In genomic region chr5:51591537-51592154, GRCm38 (mm10) we compare ENCODE assay signal across 8 mouse cellular contexts. TPM values are rescaled to one million over a fixed set of nuclear protein-coding genes. Genes with fewer than 3 reads are reported as not detected.
DNase-seq lines count a peak whose midpoint lies in the region; ATAC-seq and TF ChIP-seq lines count a peak whose summit lies in the region.

No protein-coding gene starts in this region.

- no peak overlapping the region for H3K27ac ChIP-seq in lung, embryonic 14.5 days (ENCODE audit: low read depth)
- no peak overlapping the region for H3K27ac ChIP-seq in midbrain, embryonic 10.5 days (replicated peaks)

- no peak for TF ChIP-seq CTCF in lung, embryonic 14.5 days (IDR thresholded peaks at IDR 0.05; ENCODE audit: low read depth)

- H3K4me3 ChIP-seq in lung, embryonic 14.5 days (ENCODE audit: low read depth, low read length), result no peak overlapping the region
- H3K4me3 ChIP-seq in midbrain, embryonic 10.5 days, result no peak overlapping the region

- H3K4me1 ChIP-seq in lung, embryonic 14.5 days (ENCODE audit: insufficient read depth), result peaks cover 7% of the 10 kb centered on the region
- 0 out of 2 replicates have a peak, but pooled peaks cover 3% of the 10 kb centered on the region for H3K4me1 ChIP-seq in midbrain, embryonic 10.5 days

- ATAC-seq in lung, embryonic 14.5 days (ENCODE audit: insufficient read depth), result peak; percentile 69
- no peak for ATAC-seq in megakaryocyte progenitor cell, adult 5-6 weeks (replicated peaks; ENCODE audit: poor library complexity)

- H3K4me2 ChIP-seq in lung, embryonic 14.5 days, result peak overlapping the region; percentile 5; the same call in 1 of the 2 replicates

- H3K9ac ChIP-seq in lung, embryonic 14.5 days, result no peak overlapping the region

- DNase-seq in adrenal gland, postnatal 10 days, result peak; percentile 72
- DNase-seq in heart, adult 11 months, result peak; percentile 98
- DNase-seq in kidney, adult 9 months, result peak; percentile 84
- DNase-seq in lung, embryonic 14.5 days, result peak; percentile 60
- no peak for DNase-seq in midbrain, embryonic 10.5 days (ENCODE audit: low spot score)
- DNase-seq in spleen, postnatal 4 days (ENCODE audit: low spot score in 2 of 2), result no peak
- DNase-seq in ovary, postnatal 10 days (ENCODE audit: low spot score), result no peak

- 6% methylated on average over 11 of the region's 11 CpGs for WGBS in lung, embryonic 14.5 days
- WGBS in midbrain, embryonic 10.5 days, result 49% methylated on average over 11 of the region's 11 CpGs

- no peaks in the 10 kb centered on the region for H3K9me3 ChIP-seq in lung, embryonic 14.5 days (ENCODE audit: low read depth, low read length)
- H3K9me3 ChIP-seq in midbrain, embryonic 10.5 days (replicated peaks), result no peaks in the 10 kb centered on the region

- no peaks in the 10 kb centered on the region for H3K27me3 ChIP-seq in lung, embryonic 14.5 days (ENCODE audit: insufficient read depth, low read length)
- H3K27me3 ChIP-seq in midbrain, embryonic 10.5 days (ENCODE audit: low read depth, poor library complexity, severe bottlenecking), result no peaks in the 10 kb centered on the region

- no peaks in the 10 kb centered on the region for H3K36me3 ChIP-seq in lung, embryonic 14.5 days (ENCODE audit: insufficient read depth)
- no peaks in the 10 kb centered on the region for H3K36me3 ChIP-seq in midbrain, embryonic 10.5 days

RNA-seq across cellular contexts. Expression of gene Ppargc1a, which starts 24.1 kb away (rescaled TPM):
- total RNA-seq in adrenal gland, postnatal 10 days (2021), result 10 to 100 TPM; 34.5 to 47.2 TPM
- 3.2 and 5.2 TPM in 2 replicates for polyA plus RNA-seq in lung, embryonic 14.5 days (2014; fragmentation: Nextera tagmentation; extraction: Ambion mirVana)
- polyA plus RNA-seq in midbrain, embryonic 10.5 days (2016; fragmentation: Nextera tagmentation; extraction: Ambion mirVana), result 1.5 and 1.9 TPM in 2 replicates
- total RNA-seq in megakaryocyte progenitor cell, adult 5-6 weeks (2015), result 0.27 TPM in 1 of 2 replicates, not detected in the other
- total RNA-seq in megakaryocyte progenitor cell, adult 5-6 weeks (2017), result 1.9 TPM in 1 of 2 replicates, not detected in the other

Comparison
In these comparisons a context has a peak if more than half of its experiments do, and no peak if none do; other contexts are left out.
1. DNase-seq: peak in adrenal gland, postnatal 10 days (single experiment), heart, adult 11 months (single experiment), kidney, adult 9 months (single experiment) and lung, embryonic 14.5 days (single experiment); none in midbrain, embryonic 10.5 days (single experiment), spleen, postnatal 4 days (0 of 2) and ovary, postnatal 10 days (single experiment).
2. RNA of gene Ppargc1a, which starts 24.1 kb away (total RNA-seq): 34.5 to 47.2 TPM in adrenal gland, postnatal 10 days; 0.27 to 1.9 TPM in megakaryocyte progenitor cell, adult 5-6 weeks; every median in the first group is over 10 times any median in the second.